Mouse (Mus musculus): Measurements from ENCODE around the gene Ddi2. TPM values are rescaled to one million over a fixed set of nuclear protein-coding genes. Genes with fewer than 3 reads are reported as not detected.

Ddi2 gene
- total RNA-seq, 1 experiment = 48.5 TPM

- DNase-seq (ENCODE audit: low read depth, low spot score) = no peak
- in situ Hi-C loops (cut with MboI; ENCODE audit: low sequenced_read_pairs in 2 of 2, unreplicated experiment in 2 of 2) = no loop called here
- no peaks in the 10 kb centered on the region for H3K9me3 ChIP-seq (ENCODE audit: control insufficient read depth, insufficient read depth, low read depth, low read length)
- H3K36me3 ChIP-seq (ENCODE audit: control insufficient read depth, insufficient read depth, low read length, poor library complexity, severe bottlenecking) = no peaks in the 10 kb centered on the region
- no peak overlapping the region for H3K27ac ChIP-seq (ENCODE audit: insufficient read depth, low read depth, low read length, poor library complexity, severe bottlenecking)
- peaks cover 6 to 17% of the 10 kb centered on the region in 2 experiments for H3K4me1 ChIP-seq (ENCODE audit: control insufficient read depth in 2 of 2, insufficient read depth in 2 of 2, low read length in 2 of 2, poor library complexity in 1 of 2)
- H3K9ac ChIP-seq (ENCODE audit: insufficient read depth, low read depth, low read length, poor library complexity, severe bottlenecking) = no peak overlapping the region
- H3K4me3 ChIP-seq (ENCODE audit: insufficient read depth in 1 of 2, low read depth in 1 of 2, low read length in 2 of 2, poor library complexity in 1 of 2, severe bottlenecking in 1 of 2) = no peak overlapping the region
- TF ChIP-seq HCFC1 (IDR thresholded peaks at IDR 0.05; ENCODE audit: borderline replicate concordance, insufficient read depth, low read length) = no peak
- no peak for TF ChIP-seq ZNF384 (IDR thresholded peaks at IDR 0.05; ENCODE audit: low read depth, low read length)
- no peak for TF ChIP-seq MAFK (IDR thresholded peaks at IDR 0.05; ENCODE audit: insufficient read depth, low read depth, low read length)
- no peak for TF ChIP-seq ZC3H11A (IDR thresholded peaks at IDR 0.05; ENCODE audit: borderline replicate concordance, low read depth, low read length)
- no peak for TF ChIP-seq CHD2 (IDR thresholded peaks at IDR 0.05; ENCODE audit: low read depth, low read length)
Measured at GRCm38 (mm10) chr4:141669898-141670712, 53.1 kb downstream of the Ddi2 start.

GRCm38 (mm10) chr4:141664799-141665198 is 58.4 kb downstream of the Ddi2 start, which contains the start of gene Plekhm2:
TSS of gene Plekhm2 (minus strand) at chr4:141664899.
- Histone ChIP-seq H3K4me3 (ENCODE audit: insufficient read depth in 1 of 2, low read depth in 1 of 2, low read length in 2 of 2, poor library complexity in 1 of 2, severe bottlenecking in 1 of 2) (peak within 1 kb of the TSS; percentile 85 to 93), H3K36me3 (ENCODE audit: control insufficient read depth, insufficient read depth, low read length, poor library complexity, severe bottlenecking) (no peaks in the 10 kb centered on the region), H3K4me1 (ENCODE audit: control insufficient read depth in 2 of 2, insufficient read depth in 2 of 2, low read length in 2 of 2, poor library complexity in 1 of 2) (peaks cover 3 to 16% of the 10 kb centered on the region in 2 experiments; a peak in 3 of 4 replicates), H3K27ac (ENCODE audit: insufficient read depth, low read depth, low read length, poor library complexity, severe bottlenecking) (no peak within 1 kb of the TSS), H3K9ac (ENCODE audit: insufficient read depth, low read depth, low read length, poor library complexity, severe bottlenecking) (peak within 1 kb of the TSS; percentile 84), H3K9me3 (ENCODE audit: control insufficient read depth, insufficient read depth, low read depth, low read length) (no peaks in the 10 kb centered on the region)
- in situ Hi-C loops (cut with MboI; ENCODE audit: low sequenced_read_pairs in 2 of 2, unreplicated experiment in 2 of 2) = no loop called here
- no peak for TF ChIP-seq MAFK (IDR thresholded peaks at IDR 0.05; ENCODE audit: insufficient read depth, low read depth, low read length)
- TF ChIP-seq ZNF384 (IDR thresholded peaks at IDR 0.05; ENCODE audit: low read depth, low read length) = no peak
- TF ChIP-seq ZC3H11A (IDR thresholded peaks at IDR 0.05; ENCODE audit: borderline replicate concordance, low read depth, low read length) = no peak
- no peak for TF ChIP-seq HCFC1 (IDR thresholded peaks at IDR 0.05; ENCODE audit: borderline replicate concordance, insufficient read depth, low read length)
- no peak for TF ChIP-seq CHD2 (IDR thresholded peaks at IDR 0.05; ENCODE audit: low read depth, low read length)
- no peak for DNase-seq (ENCODE audit: low read depth, low spot score)

- H3K9me3 ChIP-seq (ENCODE audit: control insufficient read depth, insufficient read depth, low read depth, low read length) = no peaks in the 10 kb centered on the region
- no peaks in the 10 kb centered on the region for H3K36me3 ChIP-seq (ENCODE audit: control insufficient read depth, insufficient read depth, low read length, poor library complexity, severe bottlenecking)
- H3K4me1 ChIP-seq (ENCODE audit: control insufficient read depth in 2 of 2, insufficient read depth in 2 of 2, low read length in 2 of 2, poor library complexity in 1 of 2) = peaks cover 3 to 16% of the 10 kb centered on the region in 2 experiments; a peak in 3 of 4 replicates
- peak overlapping the region; percentile 84 for H3K9ac ChIP-seq (ENCODE audit: insufficient read depth, low read depth, low read length, poor library complexity, severe bottlenecking)
- H3K27ac ChIP-seq (ENCODE audit: insufficient read depth, low read depth, low read length, poor library complexity, severe bottlenecking) = no peak overlapping the region
- in situ Hi-C loops (cut with MboI; ENCODE audit: low sequenced_read_pairs in 2 of 2, unreplicated experiment in 2 of 2) = no loop called here
- TF ChIP-seq ZNF384 (IDR thresholded peaks at IDR 0.05; ENCODE audit: low read depth, low read length) (no peak), CHD2 (IDR thresholded peaks at IDR 0.05; ENCODE audit: low read depth, low read length) (no peak), ZC3H11A (IDR thresholded peaks at IDR 0.05; ENCODE audit: borderline replicate concordance, low read depth, low read length) (no peak), HCFC1 (IDR thresholded peaks at IDR 0.05; ENCODE audit: borderline replicate concordance, insufficient read depth, low read length) (no peak), MAFK (IDR thresholded peaks at IDR 0.05; ENCODE audit: insufficient read depth, low read depth, low read length) (no peak)
- DNase-seq (ENCODE audit: low read depth, low spot score) = no peak
- peak overlapping the region; percentile 85 to 93 for H3K4me3 ChIP-seq (ENCODE audit: insufficient read depth in 1 of 2, low read depth in 1 of 2, low read length in 2 of 2, poor library complexity in 1 of 2, severe bottlenecking in 1 of 2)
Measured at GRCm38 (mm10) chr4:141664011-141664745, 59.0 kb downstream of the Ddi2 start.

- no peak for DNase-seq (ENCODE audit: low read depth, low spot score)
- no peak overlapping the region for H3K27ac ChIP-seq (ENCODE audit: insufficient read depth, low read depth, low read length, poor library complexity, severe bottlenecking)
- no peaks in the 10 kb centered on the region for H3K36me3 ChIP-seq (ENCODE audit: control insufficient read depth, insufficient read depth, low read length, poor library complexity, severe bottlenecking)
- H3K4me1 ChIP-seq (ENCODE audit: control insufficient read depth in 2 of 2, insufficient read depth in 2 of 2, low read length in 2 of 2, poor library complexity in 1 of 2) = peaks cover 3 to 16% of the 10 kb centered on the region in 2 experiments; a peak in 3 of 4 replicates
- no peaks in the 10 kb centered on the region for H3K9me3 ChIP-seq (ENCODE audit: control insufficient read depth, insufficient read depth, low read depth, low read length)
- in situ Hi-C loops (cut with MboI; ENCODE audit: low sequenced_read_pairs in 2 of 2, unreplicated experiment in 2 of 2) = no loop called here
- TF ChIP-seq CHD2 (IDR thresholded peaks at IDR 0.05; ENCODE audit: low read depth, low read length) (no peak), ZNF384 (IDR thresholded peaks at IDR 0.05; ENCODE audit: low read depth, low read length) (no peak), HCFC1 (IDR thresholded peaks at IDR 0.05; ENCODE audit: borderline replicate concordance, insufficient read depth, low read length) (no peak), MAFK (IDR thresholded peaks at IDR 0.05; ENCODE audit: insufficient read depth, low read depth, low read length) (no peak), ZC3H11A (IDR thresholded peaks at IDR 0.05; ENCODE audit: borderline replicate concordance, low read depth, low read length) (no peak)
- peak overlapping the region; percentile 84 for H3K9ac ChIP-seq (ENCODE audit: insufficient read depth, low read depth, low read length, poor library complexity, severe bottlenecking)
- H3K4me3 ChIP-seq (ENCODE audit: insufficient read depth in 1 of 2, low read depth in 1 of 2, low read length in 2 of 2, poor library complexity in 1 of 2, severe bottlenecking in 1 of 2) = peak overlapping the region; percentile 76 to 93
Measured at GRCm38 (mm10) chr4:141663122-141663931, 59.9 kb downstream of the Ddi2 start.

All from ES-E14 (cell line).